Mouse (Mus musculus): ENCODE data around the gene 1110004F10Rik. TPM values are rescaled to one million over a fixed set of nuclear protein-coding genes. Genes with fewer than 3 reads are reported as not detected.
"Not testable (repeated sequence)": the region's sequence is repeated elsewhere in the genome, so short reads cannot be mapped to it uniquely, and the experiment has no call there.

The 1110004F10Rik gene
- polyA plus RNA-seq, 1 experiment from 2014 or later, result 382 TPM

GRCm38 (mm10) chr7:116084366-116084765 is 45.2 kb downstream of the 1110004F10Rik start, which contains the start of gene Gm4353:
Gene Gm4353, minus strand, starts transcription at chr7:116084635.
- not testable (repeated sequence) for H3K36me3 ChIP-seq (ENCODE audit: control insufficient read depth, insufficient read depth); H3K27ac ChIP-seq (ENCODE audit: low read length); H3K4me2 ChIP-seq (ENCODE audit: low read length); H3K4me1 ChIP-seq (replicated peaks; ENCODE audit: control insufficient read depth, insufficient read depth, low read length); H3K4me3 ChIP-seq (replicated peaks; ENCODE audit: low read length); H3K9ac ChIP-seq (replicated peaks; ENCODE audit: low read depth, low read length); H3K9me3 ChIP-seq (ENCODE audit: control insufficient read depth, low read length); H3K27me3 ChIP-seq (replicated peaks; ENCODE audit: control insufficient read depth, insufficient read depth, low read length); ATAC-seq
- 98% methylated on average over 11 of the region's 11 CpGs for whole genome bisulfite sequencing

GRCm38 (mm10) chr7:116092710-116093465 is 53.7 kb downstream of the 1110004F10Rik start:
- H3K36me3 ChIP-seq (ENCODE audit: control insufficient read depth, insufficient read depth), result no peaks in the 10 kb centered on the region
- under 1% methylated on average over 38 of the region's 38 CpGs for WGBS
- peak overlapping the region; percentile 98 for H3K27ac ChIP-seq (ENCODE audit: low read length)
- no peaks in the 10 kb centered on the region for H3K27me3 ChIP-seq (replicated peaks; ENCODE audit: control insufficient read depth, insufficient read depth, low read length)
- peak overlapping the region; percentile 69 for H3K9ac ChIP-seq (replicated peaks; ENCODE audit: low read depth, low read length)
- peaks cover 13% of the 10 kb centered on the region for H3K4me1 ChIP-seq (replicated peaks; ENCODE audit: control insufficient read depth, insufficient read depth, low read length)
- peak overlapping the region; percentile 88 for H3K4me2 ChIP-seq (ENCODE audit: low read length)
- ATAC-seq, result peak; percentile 100
- H3K4me3 ChIP-seq (replicated peaks; ENCODE audit: low read length), result peak overlapping the region; percentile 61
- no peaks in the 10 kb centered on the region for H3K9me3 ChIP-seq (ENCODE audit: control insufficient read depth, low read length)

- Histone ChIP-seq H3K27me3 (replicated peaks; ENCODE audit: control insufficient read depth, insufficient read depth, low read length) (no peaks in the 10 kb centered on the region), H3K4me1 (replicated peaks; ENCODE audit: control insufficient read depth, insufficient read depth, low read length) (peaks cover 13% of the 10 kb centered on the region), H3K27ac (ENCODE audit: low read length) (peak overlapping the region; percentile 98), H3K4me2 (ENCODE audit: low read length) (peak overlapping the region; percentile 88), H3K9ac (replicated peaks; ENCODE audit: low read depth, low read length) (peak overlapping the region; percentile 69), H3K4me3 (replicated peaks; ENCODE audit: low read length) (peak overlapping the region; percentile 61), H3K36me3 (ENCODE audit: control insufficient read depth, insufficient read depth) (no peaks in the 10 kb centered on the region), H3K9me3 (ENCODE audit: control insufficient read depth, low read length) (no peaks in the 10 kb centered on the region)
- ATAC-seq, result peak; percentile 85
- WGBS, result 0% methylated on average over 19 of the region's 19 CpGs
These were observed 54.3 kb downstream of the 1110004F10Rik start for GRCm38 (mm10) chr7:116093466-116093850.

- H3K4me2 ChIP-seq (ENCODE audit: low read length), result no peak overlapping the region
- H3K4me1 ChIP-seq (replicated peaks; ENCODE audit: control insufficient read depth, insufficient read depth, low read length), result peaks cover 8% of the 10 kb centered on the region
- ATAC-seq, result no peak
- H3K4me3 ChIP-seq (replicated peaks; ENCODE audit: low read length), result no peak overlapping the region
- H3K27ac ChIP-seq (ENCODE audit: low read length), result no peak overlapping the region
- peaks cover 20% of the 10 kb centered on the region for H3K36me3 ChIP-seq (ENCODE audit: control insufficient read depth, insufficient read depth)
- no peaks in the 10 kb centered on the region for H3K27me3 ChIP-seq (replicated peaks; ENCODE audit: control insufficient read depth, insufficient read depth, low read length)
- WGBS, result 93% methylated on average over 7 of the region's 7 CpGs
- no peaks in the 10 kb centered on the region for H3K9me3 ChIP-seq (ENCODE audit: control insufficient read depth, low read length)
- H3K9ac ChIP-seq (replicated peaks; ENCODE audit: low read depth, low read length), result no peak overlapping the region
These were observed 60.8 kb downstream of the 1110004F10Rik start for GRCm38 (mm10) chr7:116099952-116100528.

- no peak for ATAC-seq
- no peak overlapping the region for H3K4me2 ChIP-seq (ENCODE audit: low read length)
- no peak overlapping the region for H3K4me3 ChIP-seq (replicated peaks; ENCODE audit: low read length)
- peaks cover 26% of the 10 kb centered on the region for H3K36me3 ChIP-seq (ENCODE audit: control insufficient read depth, insufficient read depth)
- no peaks in the 10 kb centered on the region for H3K9me3 ChIP-seq (ENCODE audit: control insufficient read depth, low read length)
- no peak overlapping the region for H3K27ac ChIP-seq (ENCODE audit: low read length)
- no peak overlapping the region for H3K9ac ChIP-seq (replicated peaks; ENCODE audit: low read depth, low read length)
- WGBS, result 97% methylated on average over 9 of the region's 9 CpGs
- no peaks in the 10 kb centered on the region for H3K27me3 ChIP-seq (replicated peaks; ENCODE audit: control insufficient read depth, insufficient read depth, low read length)
- no peaks in the 10 kb centered on the region for H3K4me1 ChIP-seq (replicated peaks; ENCODE audit: control insufficient read depth, insufficient read depth, low read length)
These were observed 63.9 kb downstream of the 1110004F10Rik start for GRCm38 (mm10) chr7:116103091-116103490.

- 85% methylated on average over 3 of the region's 3 CpGs for WGBS
- Histone ChIP-seq H3K9me3 (ENCODE audit: control insufficient read depth, low read length) (no peaks in the 10 kb centered on the region), H3K4me2 (ENCODE audit: low read length) (no peak overlapping the region), H3K27ac (ENCODE audit: low read length) (no peak overlapping the region), H3K9ac (replicated peaks; ENCODE audit: low read depth, low read length) (no peak overlapping the region), H3K4me3 (replicated peaks; ENCODE audit: low read length) (no peak overlapping the region), H3K27me3 (replicated peaks; ENCODE audit: control insufficient read depth, insufficient read depth, low read length) (no peaks in the 10 kb centered on the region), H3K36me3 (ENCODE audit: control insufficient read depth, insufficient read depth) (peaks cover 6% of the 10 kb centered on the region; the same call in 1 of the 2 replicates), H3K4me1 (replicated peaks; ENCODE audit: control insufficient read depth, insufficient read depth, low read length) (no peaks in the 10 kb centered on the region)
- no peak for ATAC-seq
These were observed 71.5 kb downstream of the 1110004F10Rik start for GRCm38 (mm10) chr7:116110661-116111060.

GRCm38 (mm10) chr7:116111546-116111945 is 72.3 kb downstream of the 1110004F10Rik start:
- no peaks in the 10 kb centered on the region for H3K4me1 ChIP-seq (replicated peaks; ENCODE audit: control insufficient read depth, insufficient read depth, low read length)
- no peak overlapping the region for H3K27ac ChIP-seq (ENCODE audit: low read length)
- peaks cover under 1% of the 10 kb centered on the region; the same call in 1 of the 2 replicates for H3K36me3 ChIP-seq (ENCODE audit: control insufficient read depth, insufficient read depth)
- no peak overlapping the region for H3K9ac ChIP-seq (replicated peaks; ENCODE audit: low read depth, low read length)
- no peak for ATAC-seq
- H3K27me3 ChIP-seq (replicated peaks; ENCODE audit: control insufficient read depth, insufficient read depth, low read length), result no peaks in the 10 kb centered on the region
- H3K4me2 ChIP-seq (ENCODE audit: low read length), result no peak overlapping the region
- H3K9me3 ChIP-seq (ENCODE audit: control insufficient read depth, low read length), result no peaks in the 10 kb centered on the region
- no peak overlapping the region for H3K4me3 ChIP-seq (replicated peaks; ENCODE audit: low read length)
- WGBS, result 92% methylated on average over 6 of the region's 6 CpGs

- Histone ChIP-seq H3K9ac (replicated peaks; ENCODE audit: low read depth, low read length) (no peak overlapping the region), H3K36me3 (ENCODE audit: control insufficient read depth, insufficient read depth) (no peaks in the 10 kb centered on the region), H3K27ac (ENCODE audit: low read length) (no peak overlapping the region), H3K27me3 (replicated peaks; ENCODE audit: control insufficient read depth, insufficient read depth, low read length) (no peaks in the 10 kb centered on the region), H3K4me2 (ENCODE audit: low read length) (no peak overlapping the region), H3K4me1 (replicated peaks; ENCODE audit: control insufficient read depth, insufficient read depth, low read length) (no peaks in the 10 kb centered on the region), H3K9me3 (ENCODE audit: control insufficient read depth, low read length) (no peaks in the 10 kb centered on the region), H3K4me3 (replicated peaks; ENCODE audit: low read length) (no peak overlapping the region)
- 78% methylated on average over 12 of the region's 12 CpGs for WGBS
- no peak for ATAC-seq
These were observed 76.2 kb downstream of the 1110004F10Rik start for GRCm38 (mm10) chr7:116115216-116115930.

- WGBS, result 79% methylated on average over 2 of the region's 2 CpGs
- Histone ChIP-seq H3K4me3 (replicated peaks; ENCODE audit: low read length) (no peak overlapping the region), H3K27me3 (replicated peaks; ENCODE audit: control insufficient read depth, insufficient read depth, low read length) (no peaks in the 10 kb centered on the region), H3K36me3 (ENCODE audit: control insufficient read depth, insufficient read depth) (no peaks in the 10 kb centered on the region), H3K4me1 (replicated peaks; ENCODE audit: control insufficient read depth, insufficient read depth, low read length) (no peaks in the 10 kb centered on the region), H3K9ac (replicated peaks; ENCODE audit: low read depth, low read length) (no peak overlapping the region), H3K27ac (ENCODE audit: low read length) (no peak overlapping the region), H3K4me2 (ENCODE audit: low read length) (no peak overlapping the region), H3K9me3 (ENCODE audit: control insufficient read depth, low read length) (no peaks in the 10 kb centered on the region)
- no peak for ATAC-seq
These were observed 76.8 kb downstream of the 1110004F10Rik start for GRCm38 (mm10) chr7:116115991-116116390.
